Mouse (Mus musculus): ENCODE measurements around the gene Ier2. TPM values are rescaled to one million over a fixed set of nuclear protein-coding genes. Genes with fewer than 3 reads are reported as not detected.

Ier2 gene
- polyA plus RNA-seq (2014; fragmentation: Nextera tagmentation; extraction: Ambion mirVana), result 86.9 and 89.6 TPM in 2 replicates

- 0% methylated on average over 27 of the region's 27 CpGs for WGBS
- ATAC-seq (replicated peaks; ENCODE audit: insufficient number of reproducible peaks, low FRiP score, low TSS enrichment, low read depth), result peak; percentile 49
- H3K9me3 ChIP-seq (replicated peaks; ENCODE audit: control insufficient read depth, low read length), result no peaks in the 10 kb centered on the region
- DNase-seq (ENCODE audit: low spot score), result peak; percentile 98
- peak within 1 kb of the TSS; percentile 95 for H3K9ac ChIP-seq (replicated peaks; ENCODE audit: low read length)
- no peaks in the 10 kb centered on the region for H3K36me3 ChIP-seq (replicated peaks; ENCODE audit: control insufficient read depth, insufficient read depth, low read depth, low read length)
- peak within 1 kb of the TSS; percentile 91 for H3K27ac ChIP-seq (replicated peaks; ENCODE audit: low read depth, low read length)
- H3K4me2 ChIP-seq (ENCODE audit: low read depth, low read length), result peak within 1 kb of the TSS; percentile 89
- no peaks in the 10 kb centered on the region; the same call in 1 of the 2 replicates for H3K4me1 ChIP-seq (ENCODE audit: control insufficient read depth, insufficient read depth, low read length)
- H3K4me3 ChIP-seq (ENCODE audit: low read depth, low read length), result peak within 1 kb of the TSS; percentile 97
- H3K27me3 ChIP-seq (ENCODE audit: control insufficient read depth, insufficient read depth, low read length), result no peaks in the 10 kb centered on the region
Observed at GRCm38 (mm10) chr8:84662581-84663065, at the start of gene Ier2. Gene Ier2 (minus strand): TSS chr8:84662852.

DNA sequence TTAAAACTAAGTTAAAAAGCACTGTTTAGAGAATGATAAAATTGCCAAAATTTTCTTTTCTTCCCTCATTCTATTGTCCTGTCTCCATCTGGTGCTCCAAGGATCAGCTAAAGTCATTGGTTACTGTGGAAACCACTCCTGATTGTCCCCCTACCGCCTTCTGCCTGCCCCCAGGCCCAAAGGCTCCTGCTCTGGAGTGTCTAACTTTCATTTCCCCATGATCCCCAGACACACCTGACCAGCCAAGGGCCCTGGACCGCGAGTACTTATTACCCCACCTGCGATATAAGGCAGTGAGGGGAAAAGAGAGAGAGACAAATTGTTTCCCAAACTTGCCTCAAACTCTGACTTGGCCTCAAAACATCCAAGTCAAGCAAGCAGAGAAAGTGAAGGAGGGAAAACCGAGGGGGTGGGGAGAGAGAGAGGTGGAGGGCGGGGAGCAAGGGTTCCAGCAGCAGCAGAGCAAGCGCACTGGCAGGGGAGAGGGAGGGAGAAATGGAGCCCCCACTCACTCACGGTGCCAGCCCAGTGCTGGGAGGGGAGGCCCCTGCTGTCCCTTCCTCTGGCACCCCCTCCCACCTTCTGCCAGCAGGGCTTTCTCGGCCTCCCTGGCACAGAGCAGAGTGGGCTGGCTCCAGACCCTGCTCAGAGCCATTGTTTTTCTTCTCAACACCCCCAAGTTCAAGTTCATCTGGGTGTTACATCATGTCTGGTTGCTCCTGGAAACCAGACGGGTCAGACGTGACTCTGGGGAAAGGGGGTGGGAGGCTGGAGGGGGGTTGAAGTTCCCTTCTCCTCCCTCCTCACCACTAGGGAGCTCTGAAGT lies 49.5 kb upstream of the Ier2 start:
- H3K9ac ChIP-seq (replicated peaks; ENCODE audit: low read length), result peak overlapping the region; percentile 19
- DNase-seq (ENCODE audit: low spot score) (peak; percentile 86), ATAC-seq (replicated peaks; ENCODE audit: insufficient number of reproducible peaks, low FRiP score, low TSS enrichment, low read depth) (peak; percentile 78)
- H3K4me1 ChIP-seq (ENCODE audit: control insufficient read depth, insufficient read depth, low read length), result peaks cover 42% of the 10 kb centered on the region
- peaks cover 55% of the 10 kb centered on the region for H3K27me3 ChIP-seq (ENCODE audit: control insufficient read depth, insufficient read depth, low read length)
- H3K27ac ChIP-seq (replicated peaks; ENCODE audit: low read depth, low read length), result peak overlapping the region; percentile 84
- no peak overlapping the region for H3K4me3 ChIP-seq (ENCODE audit: low read depth, low read length)
- no peaks in the 10 kb centered on the region for H3K9me3 ChIP-seq (replicated peaks; ENCODE audit: control insufficient read depth, low read length)
- peak overlapping the region; percentile 8; the same call in 1 of the 2 replicates for H3K4me2 ChIP-seq (ENCODE audit: low read depth, low read length)
- H3K36me3 ChIP-seq (replicated peaks; ENCODE audit: control insufficient read depth, insufficient read depth, low read depth, low read length), result no peaks in the 10 kb centered on the region
- WGBS, result 18% methylated on average over 11 of the region's 11 CpGs

DNA sequence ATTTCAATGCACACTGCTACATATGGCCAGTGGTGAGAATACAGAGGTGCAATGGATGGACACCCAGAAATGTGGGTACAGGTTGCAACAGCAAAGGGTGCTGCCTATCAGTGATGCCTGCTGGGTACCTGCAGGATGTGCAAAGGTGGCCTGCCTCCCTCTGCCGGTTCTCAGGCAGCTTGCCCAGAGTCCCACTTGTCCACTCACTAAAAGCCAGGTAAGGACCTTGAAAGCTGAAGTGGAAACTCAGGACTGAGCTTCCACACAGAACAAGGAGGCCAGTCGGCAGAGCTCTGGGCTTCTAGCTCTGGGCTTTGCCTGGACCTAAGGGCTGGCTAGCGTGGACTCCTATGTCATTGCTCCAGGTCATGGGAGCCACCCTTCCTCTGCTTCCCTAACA lies 48.7 kb upstream of the Ier2 start:
- Histone ChIP-seq H3K27me3 (ENCODE audit: control insufficient read depth, insufficient read depth, low read length) (peaks cover 56% of the 10 kb centered on the region), H3K4me1 (ENCODE audit: control insufficient read depth, insufficient read depth, low read length) (peaks cover 47% of the 10 kb centered on the region)

GRCm38 (mm10) chr8:84709931-84710330 lies 47.3 kb upstream of the Ier2 start:
- H3K27ac ChIP-seq (replicated peaks; ENCODE audit: low read depth, low read length), result no peak overlapping the region
- WGBS, result 100% methylated on average over 1 of the region's 1 CpGs
- H3K27me3 ChIP-seq (ENCODE audit: control insufficient read depth, insufficient read depth, low read length), result peaks cover 58% of the 10 kb centered on the region
- no peak overlapping the region for H3K9ac ChIP-seq (replicated peaks; ENCODE audit: low read length)
- no peak for DNase-seq (ENCODE audit: low spot score)
- no peaks in the 10 kb centered on the region for H3K36me3 ChIP-seq (replicated peaks; ENCODE audit: control insufficient read depth, insufficient read depth, low read depth, low read length)
- no peak overlapping the region for H3K4me3 ChIP-seq (ENCODE audit: low read depth, low read length)
- no peaks in the 10 kb centered on the region for H3K9me3 ChIP-seq (replicated peaks; ENCODE audit: control insufficient read depth, low read length)
- H3K4me1 ChIP-seq (ENCODE audit: control insufficient read depth, insufficient read depth, low read length), result peaks cover 43% of the 10 kb centered on the region
- H3K4me2 ChIP-seq (ENCODE audit: low read depth, low read length), result no peak overlapping the region
- ATAC-seq (replicated peaks; ENCODE audit: insufficient number of reproducible peaks, low FRiP score, low TSS enrichment, low read depth), result no peak

More for the DNA sequence above, 48.7 kb upstream of the Ier2 start:
- Histone ChIP-seq H3K4me3 (ENCODE audit: low read depth, low read length) (no peak overlapping the region), H3K4me2 (ENCODE audit: low read depth, low read length) (no peak overlapping the region), H3K9ac (replicated peaks; ENCODE audit: low read length) (no peak overlapping the region; the same call in 1 of the 2 replicates), H3K27ac (replicated peaks; ENCODE audit: low read depth, low read length) (peak overlapping the region; percentile 84), H3K36me3 (replicated peaks; ENCODE audit: control insufficient read depth, insufficient read depth, low read depth, low read length) (no peaks in the 10 kb centered on the region), H3K9me3 (replicated peaks; ENCODE audit: control insufficient read depth, low read length) (no peaks in the 10 kb centered on the region)
- 48% methylated on average over 3 of the region's 3 CpGs for whole genome bisulfite sequencing
- no peak for ATAC-seq (replicated peaks; ENCODE audit: insufficient number of reproducible peaks, low FRiP score, low TSS enrichment, low read depth)
- DNase-seq (ENCODE audit: low spot score), result no peak

DNA sequence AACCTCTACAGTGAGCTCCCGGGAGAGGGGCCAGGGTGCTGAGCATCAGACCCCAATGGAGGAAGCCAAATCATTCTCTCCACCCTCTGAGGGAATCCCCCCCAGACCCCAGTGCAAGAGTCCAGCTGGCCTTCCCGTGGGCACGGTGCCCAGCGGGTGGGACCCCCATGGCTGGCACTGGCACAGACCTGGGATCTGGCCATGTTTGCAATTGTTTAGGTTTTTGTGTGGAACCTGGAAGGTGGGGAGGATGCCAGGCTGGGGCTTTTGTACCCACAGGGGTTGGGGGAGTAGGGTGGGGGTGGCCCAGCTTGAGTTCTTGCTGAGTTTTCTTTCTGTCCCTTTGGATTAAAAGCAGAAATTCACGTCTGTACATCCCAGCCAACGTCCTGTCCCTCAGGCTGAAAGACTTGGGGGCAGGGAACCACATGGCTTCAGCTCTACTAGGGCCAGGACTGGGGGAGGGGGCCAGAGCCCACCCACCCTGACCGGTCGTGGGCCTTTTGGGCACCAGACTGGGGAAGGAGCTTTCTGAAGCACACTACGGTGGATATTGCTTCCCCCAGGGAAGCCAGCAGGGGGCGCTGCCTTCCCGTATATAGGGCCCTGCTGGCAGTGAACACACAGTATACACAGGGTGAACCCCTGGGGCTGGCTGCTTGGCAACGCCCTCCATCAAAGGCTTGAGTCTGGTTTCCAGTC lies 46.3 kb upstream of the Ier2 start:
- Histone ChIP-seq H3K9ac (replicated peaks; ENCODE audit: low read length) (no peak overlapping the region), H3K27me3 (ENCODE audit: control insufficient read depth, insufficient read depth, low read length) (peaks cover 60% of the 10 kb centered on the region), H3K4me3 (ENCODE audit: low read depth, low read length) (no peak overlapping the region), H3K9me3 (replicated peaks; ENCODE audit: control insufficient read depth, low read length) (no peaks in the 10 kb centered on the region), H3K36me3 (replicated peaks; ENCODE audit: control insufficient read depth, insufficient read depth, low read depth, low read length) (no peaks in the 10 kb centered on the region), H3K27ac (replicated peaks; ENCODE audit: low read depth, low read length) (no peak overlapping the region), H3K4me1 (ENCODE audit: control insufficient read depth, insufficient read depth, low read length) (peaks cover 43% of the 10 kb centered on the region), H3K4me2 (ENCODE audit: low read depth, low read length) (no peak overlapping the region)
- DNase-seq (ENCODE audit: low spot score) (peak; percentile 96), ATAC-seq (replicated peaks; ENCODE audit: insufficient number of reproducible peaks, low FRiP score, low TSS enrichment, low read depth) (peak; percentile 63)
- WGBS, result 13% methylated on average over 12 of the region's 12 CpGs

DNA sequence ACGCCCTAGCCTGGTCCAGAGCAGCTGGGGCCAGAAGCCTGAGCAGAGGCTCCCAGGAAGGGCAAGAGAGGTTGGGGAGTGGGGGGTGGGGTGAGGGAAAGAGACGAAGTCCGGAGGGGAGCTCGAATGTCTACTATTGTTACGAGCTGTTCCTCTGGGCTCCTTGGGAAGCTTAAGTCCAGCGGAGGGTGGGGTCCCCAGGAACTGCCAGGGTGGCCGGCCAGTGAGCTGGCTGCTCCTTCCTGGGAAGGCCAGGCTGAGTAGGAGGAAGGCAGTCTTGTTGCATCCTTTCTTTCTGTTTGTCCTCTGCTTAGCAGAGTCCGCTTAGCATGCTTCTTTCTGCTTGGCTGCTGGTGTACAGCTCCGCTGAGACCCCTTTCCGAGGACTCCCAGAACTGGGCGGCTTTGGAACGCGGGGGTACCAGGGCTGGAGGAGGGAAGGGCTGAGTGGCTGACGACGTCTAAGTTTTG lies 45.5 kb upstream of the Ier2 start:
- 4% methylated on average over 14 of the region's 15 CpGs for WGBS
- Histone ChIP-seq H3K4me3 (ENCODE audit: low read depth, low read length) (no peak overlapping the region), H3K9ac (replicated peaks; ENCODE audit: low read length) (peak overlapping the region; percentile 13; the same call in 1 of the 2 replicates), H3K27ac (replicated peaks; ENCODE audit: low read depth, low read length) (no peak overlapping the region), H3K27me3 (ENCODE audit: control insufficient read depth, insufficient read depth, low read length) (peaks cover 61% of the 10 kb centered on the region), H3K36me3 (replicated peaks; ENCODE audit: control insufficient read depth, insufficient read depth, low read depth, low read length) (no peaks in the 10 kb centered on the region), H3K9me3 (replicated peaks; ENCODE audit: control insufficient read depth, low read length) (no peaks in the 10 kb centered on the region), H3K4me2 (ENCODE audit: low read depth, low read length) (peak overlapping the region; percentile 30; the same call in 1 of the 2 replicates), H3K4me1 (ENCODE audit: control insufficient read depth, insufficient read depth, low read length) (peaks cover 36% of the 10 kb centered on the region)
- ATAC-seq (replicated peaks; ENCODE audit: insufficient number of reproducible peaks, low FRiP score, low TSS enrichment, low read depth) (no peak), DNase-seq (ENCODE audit: low spot score) (no peak)

- no peak for ATAC-seq (replicated peaks; ENCODE audit: insufficient number of reproducible peaks, low FRiP score, low TSS enrichment, low read depth)
- WGBS, result under 1% methylated on average over 22 of the region's 22 CpGs
- peak overlapping the region; percentile 13 for H3K4me3 ChIP-seq (ENCODE audit: low read depth, low read length)
- peaks cover 32% of the 10 kb centered on the region for H3K4me1 ChIP-seq (ENCODE audit: control insufficient read depth, insufficient read depth, low read length)
- peak overlapping the region; percentile 36 for H3K4me2 ChIP-seq (ENCODE audit: low read depth, low read length)
- no peak for DNase-seq (ENCODE audit: low spot score)
- H3K27me3 ChIP-seq (ENCODE audit: control insufficient read depth, insufficient read depth, low read length), result peaks cover 67% of the 10 kb centered on the region
- H3K9ac ChIP-seq (replicated peaks; ENCODE audit: low read length), result peak overlapping the region; percentile 46; the same call in 1 of the 2 replicates
- no peak overlapping the region for H3K27ac ChIP-seq (replicated peaks; ENCODE audit: low read depth, low read length)
- no peaks in the 10 kb centered on the region for H3K36me3 ChIP-seq (replicated peaks; ENCODE audit: control insufficient read depth, insufficient read depth, low read depth, low read length)
- H3K9me3 ChIP-seq (replicated peaks; ENCODE audit: control insufficient read depth, low read length), result no peaks in the 10 kb centered on the region
Observed at GRCm38 (mm10) chr8:84707267-84707883, 44.7 kb upstream of the Ier2 start.
